Mouse (Mus musculus): Measurements from ENCODE around the gene Fubp3. TPM values are rescaled to one million over a fixed set of nuclear protein-coding genes. Genes with fewer than 3 reads are reported as not detected.

The Fubp3 gene
- polyA plus RNA-seq, 1 experiment from 2014 or later, result 57.2 TPM

GRCm38 (mm10) chr2:31611400-31611799 lies 38.9 kb downstream of the Fubp3 start:
- Histone ChIP-seq H3K27me3 (replicated peaks; ENCODE audit: control insufficient read depth, insufficient read depth, low read length) (no peaks in the 10 kb centered on the region), H3K4me1 (replicated peaks; ENCODE audit: control insufficient read depth, insufficient read depth, low read length) (0 out of 2 replicates have a peak, but pooled peaks cover 6% of the 10 kb centered on the region), H3K27ac (ENCODE audit: low read length) (no peak overlapping the region), H3K4me2 (ENCODE audit: low read length) (no peak overlapping the region), H3K9me3 (ENCODE audit: control insufficient read depth, low read length) (no peaks in the 10 kb centered on the region), H3K4me3 (replicated peaks; ENCODE audit: low read length) (no peak overlapping the region), H3K36me3 (ENCODE audit: control insufficient read depth, insufficient read depth) (peaks cover 14% of the 10 kb centered on the region), H3K9ac (replicated peaks; ENCODE audit: low read depth, low read length) (no peak overlapping the region)
- WGBS, result 77% methylated on average over 8 of the region's 8 CpGs
- ATAC-seq, result no peak

GRCm38 (mm10) chr2:31612627-31613026 lies 40.2 kb downstream of the Fubp3 start:
- no peak overlapping the region for H3K4me3 ChIP-seq (replicated peaks; ENCODE audit: low read length)
- ATAC-seq, result no peak
- WGBS, result 92% methylated on average over 6 of the region's 6 CpGs
- H3K9ac ChIP-seq (replicated peaks; ENCODE audit: low read depth, low read length), result no peak overlapping the region
- H3K4me2 ChIP-seq (ENCODE audit: low read length), result no peak overlapping the region
- H3K36me3 ChIP-seq (ENCODE audit: control insufficient read depth, insufficient read depth), result peaks cover 9% of the 10 kb centered on the region
- 0 out of 2 replicates have a peak, but pooled peaks cover 6% of the 10 kb centered on the region for H3K4me1 ChIP-seq (replicated peaks; ENCODE audit: control insufficient read depth, insufficient read depth, low read length)
- H3K27me3 ChIP-seq (replicated peaks; ENCODE audit: control insufficient read depth, insufficient read depth, low read length), result no peaks in the 10 kb centered on the region
- H3K27ac ChIP-seq (ENCODE audit: low read length), result no peak overlapping the region
- H3K9me3 ChIP-seq (ENCODE audit: control insufficient read depth, low read length), result no peaks in the 10 kb centered on the region

GRCm38 (mm10) chr2:31613781-31614180 lies 41.3 kb downstream of the Fubp3 start:
- H3K27ac ChIP-seq (ENCODE audit: low read length), result no peak overlapping the region
- H3K4me1 ChIP-seq (replicated peaks; ENCODE audit: control insufficient read depth, insufficient read depth, low read length), result 0 out of 2 replicates have a peak, but pooled peaks cover 6% of the 10 kb centered on the region
- H3K9ac ChIP-seq (replicated peaks; ENCODE audit: low read depth, low read length), result no peak overlapping the region
- no peaks in the 10 kb centered on the region for H3K9me3 ChIP-seq (ENCODE audit: control insufficient read depth, low read length)
- 89% methylated on average over 7 of the region's 7 CpGs for WGBS
- H3K36me3 ChIP-seq (ENCODE audit: control insufficient read depth, insufficient read depth), result peaks cover 8% of the 10 kb centered on the region
- ATAC-seq, result no peak
- no peak overlapping the region for H3K4me3 ChIP-seq (replicated peaks; ENCODE audit: low read length)
- H3K4me2 ChIP-seq (ENCODE audit: low read length), result no peak overlapping the region
- no peaks in the 10 kb centered on the region for H3K27me3 ChIP-seq (replicated peaks; ENCODE audit: control insufficient read depth, insufficient read depth, low read length)

GRCm38 (mm10) chr2:31618484-31619161 lies 46.2 kb downstream of the Fubp3 start:
- Histone ChIP-seq H3K9me3 (ENCODE audit: control insufficient read depth, low read length) (no peaks in the 10 kb centered on the region), H3K9ac (replicated peaks; ENCODE audit: low read depth, low read length) (no peak overlapping the region), H3K4me3 (replicated peaks; ENCODE audit: low read length) (no peak overlapping the region), H3K36me3 (ENCODE audit: control insufficient read depth, insufficient read depth) (no peaks in the 10 kb centered on the region), H3K27me3 (replicated peaks; ENCODE audit: control insufficient read depth, insufficient read depth, low read length) (no peaks in the 10 kb centered on the region), H3K4me1 (replicated peaks; ENCODE audit: control insufficient read depth, insufficient read depth, low read length) (no peaks in the 10 kb centered on the region), H3K4me2 (ENCODE audit: low read length) (no peak overlapping the region), H3K27ac (ENCODE audit: low read length) (no peak overlapping the region)
- ATAC-seq, result no peak
- WGBS, result 71% methylated on average over 14 of the region's 14 CpGs

- WGBS, result 97% methylated on average over 6 of the region's 6 CpGs
- ATAC-seq, result no peak
- no peak overlapping the region for H3K9ac ChIP-seq (replicated peaks; ENCODE audit: low read depth, low read length)
- H3K36me3 ChIP-seq (ENCODE audit: control insufficient read depth, insufficient read depth), result no peaks in the 10 kb centered on the region
- no peaks in the 10 kb centered on the region for H3K4me1 ChIP-seq (replicated peaks; ENCODE audit: control insufficient read depth, insufficient read depth, low read length)
- no peak overlapping the region for H3K27ac ChIP-seq (ENCODE audit: low read length)
- H3K9me3 ChIP-seq (ENCODE audit: control insufficient read depth, low read length), result no peaks in the 10 kb centered on the region
- H3K27me3 ChIP-seq (replicated peaks; ENCODE audit: control insufficient read depth, insufficient read depth, low read length), result no peaks in the 10 kb centered on the region
- no peak overlapping the region for H3K4me3 ChIP-seq (replicated peaks; ENCODE audit: low read length)
- H3K4me2 ChIP-seq (ENCODE audit: low read length), result no peak overlapping the region
Observed at GRCm38 (mm10) chr2:31619208-31619607, 46.8 kb downstream of the Fubp3 start.

- Histone ChIP-seq H3K27ac (ENCODE audit: low read length) (no peak overlapping the region), H3K4me1 (replicated peaks; ENCODE audit: control insufficient read depth, insufficient read depth, low read length) (peaks cover 27% of the 10 kb centered on the region), H3K9me3 (ENCODE audit: control insufficient read depth, low read length) (no peaks in the 10 kb centered on the region), H3K36me3 (ENCODE audit: control insufficient read depth, insufficient read depth) (no peaks in the 10 kb centered on the region), H3K9ac (replicated peaks; ENCODE audit: low read depth, low read length) (no peak overlapping the region), H3K4me3 (replicated peaks; ENCODE audit: low read length) (no peak overlapping the region), H3K27me3 (replicated peaks; ENCODE audit: control insufficient read depth, insufficient read depth, low read length) (peaks cover 59% of the 10 kb centered on the region), H3K4me2 (ENCODE audit: low read length) (no peak overlapping the region)
- ATAC-seq, result no peak
- 74% methylated on average over 3 of the region's 3 CpGs for WGBS
Observed at GRCm38 (mm10) chr2:31633531-31633930, 61.1 kb downstream of the Fubp3 start.

- H3K9ac ChIP-seq (replicated peaks; ENCODE audit: low read depth, low read length), result no peak overlapping the region
- H3K4me1 ChIP-seq (replicated peaks; ENCODE audit: control insufficient read depth, insufficient read depth, low read length), result peaks cover 40% of the 10 kb centered on the region
- peak overlapping the region; percentile 25 for H3K4me3 ChIP-seq (replicated peaks; ENCODE audit: low read length)
- WGBS, result under 1% methylated on average over 51 of the region's 52 CpGs
- ATAC-seq, result no peak
- peaks cover 75% of the 10 kb centered on the region for H3K27me3 ChIP-seq (replicated peaks; ENCODE audit: control insufficient read depth, insufficient read depth, low read length)
- H3K9me3 ChIP-seq (ENCODE audit: control insufficient read depth, low read length), result no peaks in the 10 kb centered on the region
- no peak overlapping the region for H3K27ac ChIP-seq (ENCODE audit: low read length)
- H3K4me2 ChIP-seq (ENCODE audit: low read length), result peak overlapping the region; percentile 45
- no peaks in the 10 kb centered on the region for H3K36me3 ChIP-seq (ENCODE audit: control insufficient read depth, insufficient read depth)
Observed at GRCm38 (mm10) chr2:31635281-31636137, 63.1 kb downstream of the Fubp3 start.

- Histone ChIP-seq H3K9ac (replicated peaks; ENCODE audit: low read depth, low read length) (peak overlapping the region; percentile 23; the same call in 1 of the 2 replicates), H3K4me1 (replicated peaks; ENCODE audit: control insufficient read depth, insufficient read depth, low read length) (peaks cover 46% of the 10 kb centered on the region), H3K4me2 (ENCODE audit: low read length) (peak overlapping the region; percentile 45), H3K9me3 (ENCODE audit: control insufficient read depth, low read length) (no peaks in the 10 kb centered on the region), H3K27ac (ENCODE audit: low read length) (no peak overlapping the region), H3K27me3 (replicated peaks; ENCODE audit: control insufficient read depth, insufficient read depth, low read length) (peaks cover 77% of the 10 kb centered on the region), H3K36me3 (ENCODE audit: control insufficient read depth, insufficient read depth) (no peaks in the 10 kb centered on the region), H3K4me3 (replicated peaks; ENCODE audit: low read length) (peak overlapping the region; percentile 32)
- ATAC-seq, result no peak
- WGBS, result 1% methylated on average over 48 of the region's 48 CpGs
Observed at GRCm38 (mm10) chr2:31636138-31636741, 63.8 kb downstream of the Fubp3 start.

- under 1% methylated on average over 34 of the region's 35 CpGs for WGBS
- Histone ChIP-seq H3K36me3 (ENCODE audit: control insufficient read depth, insufficient read depth) (no peaks in the 10 kb centered on the region), H3K27ac (ENCODE audit: low read length) (no peak overlapping the region), H3K4me2 (ENCODE audit: low read length) (peak overlapping the region; percentile 45), H3K9ac (replicated peaks; ENCODE audit: low read depth, low read length) (peak overlapping the region; percentile 23; the same call in 1 of the 2 replicates), H3K4me3 (replicated peaks; ENCODE audit: low read length) (peak overlapping the region; percentile 32), H3K4me1 (replicated peaks; ENCODE audit: control insufficient read depth, insufficient read depth, low read length) (peaks cover 47% of the 10 kb centered on the region), H3K9me3 (ENCODE audit: control insufficient read depth, low read length) (no peaks in the 10 kb centered on the region), H3K27me3 (replicated peaks; ENCODE audit: control insufficient read depth, insufficient read depth, low read length) (peaks cover 77% of the 10 kb centered on the region)
- peak; percentile 31; the same call in 1 of the 2 replicates for ATAC-seq
Observed at GRCm38 (mm10) chr2:31636742-31637141, 64.3 kb downstream of the Fubp3 start.
